In the genomic region with DNA sequence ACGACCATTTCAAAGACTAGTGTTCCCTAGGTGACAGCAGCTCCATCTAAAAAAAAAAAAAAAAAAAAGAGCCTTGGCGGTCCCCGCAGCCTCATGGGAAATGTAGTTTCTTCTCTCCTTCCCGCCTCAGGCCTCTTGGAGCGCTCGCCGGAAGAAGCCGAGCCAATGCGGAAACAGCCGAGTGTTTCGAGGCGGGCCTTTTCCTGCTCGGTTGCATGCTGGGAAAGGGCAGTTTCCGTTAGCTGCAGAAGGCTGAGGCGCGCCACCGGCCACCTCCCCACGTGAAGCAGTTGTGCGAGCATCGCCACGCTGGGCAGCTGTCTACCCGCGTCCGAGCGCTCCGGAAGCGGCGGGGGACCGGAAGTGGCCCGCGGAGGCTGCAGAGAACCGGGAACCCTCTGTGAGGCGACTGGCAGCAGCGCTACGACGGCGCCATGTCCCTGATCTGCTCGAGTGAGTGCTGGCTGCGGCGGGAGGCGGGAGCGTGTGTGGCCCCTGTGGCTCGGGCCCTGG, we compare ENCODE assay signal across 8 mouse cellular contexts. TPM values are rescaled to one million over a fixed set of nuclear protein-coding genes. Genes with fewer than 3 reads are reported as not detected.
DNase-seq lines count a peak whose midpoint lies in the region; ATAC-seq and TF ChIP-seq lines count a peak whose summit lies in the region.

A gene (plus strand): TSS at position 216 of the 513 bp plus-strand sequence.

- ATAC-seq in embryonic facial prominence, embryonic 15.5 days (ENCODE audit: insufficient number of reproducible peaks, low FRiP score, low TSS enrichment, low read depth), result peak; percentile 93
- ATAC-seq in kidney, embryonic 14.5 days (ENCODE audit: low FRiP score, low TSS enrichment), result peak; percentile 96
- peak; percentile 92 for ATAC-seq in limb, embryonic 15.5 days (ENCODE audit: insufficient number of reproducible peaks, low FRiP score, low TSS enrichment, low read depth)

- TF ChIP-seq POLR2A in bone marrow, adult 2 months (IDR thresholded peaks at IDR 0.05; ENCODE audit: borderline replicate concordance, control insufficient read depth, low read depth, low read length), result peak; percentile 77; the same call in 1 of the 2 replicates

- TF ChIP-seq CTCF in bone marrow, adult 2 months (IDR thresholded peaks at IDR 0.05; ENCODE audit: control insufficient read depth, insufficient read depth, low read length), result no peak

- peak within 1 kb of the TSS; percentile 87 for H3K27ac ChIP-seq in bone marrow, adult 2 months (ENCODE audit: control insufficient read depth, insufficient read depth, low read depth, low read length, poor library complexity)
- peak within 1 kb of the TSS; percentile 95 for H3K27ac ChIP-seq in embryonic facial prominence, embryonic 15.5 days (replicated peaks)
- peak within 1 kb of the TSS; percentile 85 for H3K27ac ChIP-seq in kidney, embryonic 14.5 days (ENCODE audit: low read depth, low read length)
- peak within 1 kb of the TSS; percentile 94 for H3K27ac ChIP-seq in limb, embryonic 15.5 days

- peak within 1 kb of the TSS; percentile 90 for H3K9ac ChIP-seq in embryonic facial prominence, embryonic 15.5 days
- peak within 1 kb of the TSS; percentile 83 for H3K9ac ChIP-seq in kidney, embryonic 14.5 days (ENCODE audit: low read depth, low read length)
- peak within 1 kb of the TSS; percentile 90 for H3K9ac ChIP-seq in limb, embryonic 15.5 days

- no peaks in the 10 kb centered on the region for H3K9me3 ChIP-seq in embryonic facial prominence, embryonic 15.5 days (replicated peaks)
- H3K9me3 ChIP-seq in kidney, embryonic 14.5 days (ENCODE audit: control insufficient read depth, low read length), result no peaks in the 10 kb centered on the region
- no peaks in the 10 kb centered on the region for H3K9me3 ChIP-seq in limb, embryonic 15.5 days

- no peaks in the 10 kb centered on the region for H3K4me1 ChIP-seq in bone marrow, adult 2 months (ENCODE audit: control insufficient read depth, insufficient read depth, low read length)
- H3K4me1 ChIP-seq in embryonic facial prominence, embryonic 15.5 days, result peaks cover 12% of the 10 kb centered on the region
- peaks cover 14% of the 10 kb centered on the region; the same call in 1 of the 2 replicates for H3K4me1 ChIP-seq in kidney, embryonic 14.5 days (ENCODE audit: control insufficient read depth, insufficient read depth, low read length)
- peaks cover 13% of the 10 kb centered on the region for H3K4me1 ChIP-seq in limb, embryonic 15.5 days

- no peaks in the 10 kb centered on the region for H3K27me3 ChIP-seq in embryonic facial prominence, embryonic 15.5 days
- no peaks in the 10 kb centered on the region for H3K27me3 ChIP-seq in kidney, embryonic 14.5 days (ENCODE audit: control insufficient read depth, insufficient read depth, low read length)
- no peaks in the 10 kb centered on the region for H3K27me3 ChIP-seq in limb, embryonic 15.5 days

- H3K4me3 ChIP-seq in bone marrow, adult 2 months (replicated peaks; ENCODE audit: control insufficient read depth, low read depth, low read length), result peak within 1 kb of the TSS; percentile 80
- H3K4me3 ChIP-seq in embryonic facial prominence, embryonic 15.5 days (replicated peaks), result peak within 1 kb of the TSS; percentile 95
- H3K4me3 ChIP-seq in kidney, embryonic 14.5 days (ENCODE audit: low read length), result peak within 1 kb of the TSS; percentile 79
- H3K4me3 ChIP-seq in limb, embryonic 15.5 days, result peak within 1 kb of the TSS; percentile 83

- peak; percentile 97 for DNase-seq in 416B (ENCODE audit: low read depth)
- DNase-seq in heart, adult 9 months (ENCODE audit: low spot score in 2 of 2), result peak; percentile 94 to 98
- peak; percentile 88 to 91 for DNase-seq in monocyte, adult 2 months (ENCODE audit: low read depth in 1 of 2, low spot score in 2 of 2)
- peak; percentile 97 for DNase-seq in spleen, postnatal 36 days (ENCODE audit: low spot score in 2 of 2)

- peaks cover 24% of the 10 kb centered on the region for H3K36me3 ChIP-seq in embryonic facial prominence, embryonic 15.5 days
- peaks cover 30% of the 10 kb centered on the region for H3K36me3 ChIP-seq in kidney, embryonic 14.5 days (ENCODE audit: control insufficient read depth, insufficient read depth, low read length)
- H3K36me3 ChIP-seq in limb, embryonic 15.5 days, result peaks cover 21% of the 10 kb centered on the region

- peak within 1 kb of the TSS; percentile 66 for H3K4me2 ChIP-seq in embryonic facial prominence, embryonic 15.5 days (replicated peaks)
- H3K4me2 ChIP-seq in kidney, embryonic 14.5 days (replicated peaks; ENCODE audit: low read depth, low read length), result peak within 1 kb of the TSS; percentile 86
- peak within 1 kb of the TSS; percentile 74 for H3K4me2 ChIP-seq in limb, embryonic 15.5 days

- WGBS in bone marrow, adult 2 months, result under 1% methylated on average over 43 of the region's 43 CpGs
- under 1% methylated on average over 43 of the region's 43 CpGs for WGBS in embryonic facial prominence, embryonic 15.5 days
- 0% methylated on average over 42 of the region's 43 CpGs for WGBS in kidney, embryonic 14.5 days
- WGBS in limb, embryonic 15.5 days, result under 1% methylated on average over 43 of the region's 43 CpGs

RNA-seq across cellular contexts. Expression of the gene that starts here (rescaled TPM):
- polyA plus RNA-seq in bone marrow, adult 2 months (2011; ENCODE audit: insufficient read depth, insufficient read length, low replicate concordance, missing spikeins), result 24.2 and 58.3 TPM in 2 replicates
- 45.2 and 49.4 TPM in 2 replicates for polyA plus RNA-seq in embryonic facial prominence, embryonic 15.5 days (2015; fragmentation: Nextera tagmentation; extraction: Ambion mirVana)
- polyA plus RNA-seq in kidney, embryonic 14.5 days (2014; fragmentation: Nextera tagmentation; extraction: Ambion mirVana), result 61.0 and 75.7 TPM in 2 replicates
- 35.7 and 40.6 TPM in 2 replicates for polyA plus RNA-seq in limb, embryonic 15.5 days (2015; fragmentation: Nextera tagmentation; extraction: Ambion mirVana)

Comparison
In these comparisons a context has a peak if more than half of its experiments do, and no peak if none do; other contexts are left out.
1. Peak in every context shown above with its lines: DNase-seq, ATAC-seq, H3K4me3 ChIP-seq and H3K27ac ChIP-seq.